Mouse (Mus musculus) yolk sac, embryonic 10.5 days (tissue): ENCODE measurements around the gene Gm21732.
"Not testable (repeated sequence)": the region's sequence is repeated elsewhere in the genome, so short reads cannot be mapped to it uniquely, and the experiment has no call there.

ENCODE experiments used
- DNase-seq: peaks from one replicate; pipeline ENCODE4 v3.0.0-alpha.2; 2017; ENCODE audit warnings: low spot score

Gm21732 gene

DNA sequence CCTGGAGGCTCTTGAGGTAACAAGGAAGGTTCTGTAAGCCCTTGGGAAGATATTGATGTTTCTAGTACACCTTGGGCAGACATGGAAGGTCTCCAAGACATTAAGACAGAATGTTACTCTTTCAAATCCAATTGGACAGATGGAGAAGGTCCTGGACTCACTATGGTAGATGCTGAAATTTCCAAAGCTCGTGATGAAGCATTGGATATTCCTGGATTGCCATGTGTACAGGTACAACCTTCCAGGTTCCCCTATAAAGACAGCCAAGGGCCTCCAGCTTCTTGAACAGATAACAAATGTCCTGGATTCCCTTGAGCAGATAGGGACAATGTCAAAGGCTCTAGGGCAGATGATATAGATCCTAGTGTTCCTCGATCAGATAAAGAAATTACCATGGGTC lies at the start of gene Gm21732:
Gene Gm21732 (minus strand): TSS at position 101 of the 400 bp plus-strand sequence.
- not testable (repeated sequence) for DNase-seq
